Mouse (Mus musculus) c-Kit-positive CD71-negative TER-119-negative erythroid progenitor cells, embryonic 14.5 days (primary cell): ENCODE data around the gene Noa1.
A peak's percentile ranks its signal among the peaks of the same experiment; 100 is the strongest.

Experiments used
- DNase-seq: peaks from one replicate; pipeline ENCODE4 v3.0.0-alpha.2; 2013; ENCODE audit warnings: low read depth

The Noa1 gene

GRCm38 (mm10) chr5:77309924-77310772 lies at the start of gene Noa1, which contains the start of gene Polr2b:
Noa1 (minus strand) TSS chr5:77310084.
Polr2b (plus strand) TSS chr5:77310147.
- DNase-seq: peak; percentile 96

GRCm38 (mm10) chr5:77358347-77358746 lies 48.5 kb upstream of the Noa1 start:
- DNase-seq: no peak

- no peak for DNase-seq
Observed at GRCm38 (mm10) chr5:77357405-77358149, 47.7 kb upstream of the Noa1 start.

GRCm38 (mm10) chr5:77355307-77356265 lies 45.7 kb upstream of the Noa1 start:
- no peak for DNase-seq

GRCm38 (mm10) chr5:77354361-77354787 lies 44.5 kb upstream of the Noa1 start:
- peak; percentile 79 for DNase-seq

GRCm38 (mm10) chr5:77351691-77352090 lies 41.8 kb upstream of the Noa1 start:
- DNase-seq: no peak

- no peak for DNase-seq
Observed at GRCm38 (mm10) chr5:77349971-77350658, 40.2 kb upstream of the Noa1 start.

GRCm38 (mm10) chr5:77348901-77349300 lies 39.0 kb upstream of the Noa1 start:
- DNase-seq: no peak

- DNase-seq: no peak
Observed at GRCm38 (mm10) chr5:77340033-77340432, 30.1 kb upstream of the Noa1 start.

- DNase-seq: no peak
Observed at GRCm38 (mm10) chr5:77330154-77330553, 20.3 kb upstream of the Noa1 start.

GRCm38 (mm10) chr5:77324936-77325335 lies 15.1 kb upstream of the Noa1 start:
- no peak for DNase-seq

GRCm38 (mm10) chr5:77314986-77315385 lies 5.1 kb upstream of the Noa1 start:
- no peak for DNase-seq

- no peak for DNase-seq
Observed at GRCm38 (mm10) chr5:77314206-77314605, 4.3 kb upstream of the Noa1 start.

GRCm38 (mm10) chr5:77309051-77309906 lies 605 bp downstream of the Noa1 start:
- DNase-seq: no peak

GRCm38 (mm10) chr5:77307821-77308553 lies 1.9 kb downstream of the Noa1 start:
- no peak for DNase-seq

GRCm38 (mm10) chr5:77301296-77301903 lies 8.5 kb downstream of the Noa1 start:
- no peak for DNase-seq

GRCm38 (mm10) chr5:77299486-77299885 lies 10.4 kb downstream of the Noa1 start:
- no peak for DNase-seq

GRCm38 (mm10) chr5:77292803-77293522 lies 16.9 kb downstream of the Noa1 start:
- DNase-seq: peak; percentile 36
